Mouse (Mus musculus): ENCODE results near the gene Actr1a.

Gene Actr1a

GRCm38 (mm10) chr19:46395109-46396009 is at the start of gene Actr1a:
TSS of gene Actr1a (minus strand) at chr19:46395748.
- DNase-seq: peak; percentile 99

- DNase-seq: peak; percentile 90
Observed at GRCm38 (mm10) chr19:46444209-46444608, 48.7 kb upstream of the Actr1a start.

- peak; percentile 47 for DNase-seq
Observed at GRCm38 (mm10) chr19:46443509-46443908, 48.0 kb upstream of the Actr1a start.

GRCm38 (mm10) chr19:46435492-46435891 is 39.9 kb upstream of the Actr1a start:
- peak; percentile 47 for DNase-seq

- no peak for DNase-seq
Observed at GRCm38 (mm10) chr19:46434591-46434990, 39.0 kb upstream of the Actr1a start.

GRCm38 (mm10) chr19:46434148-46434547 is 38.6 kb upstream of the Actr1a start:
- DNase-seq: no peak

- DNase-seq: no peak
Observed at GRCm38 (mm10) chr19:46433712-46434111, 38.2 kb upstream of the Actr1a start.

GRCm38 (mm10) chr19:46429250-46429649 is 33.7 kb upstream of the Actr1a start:
- DNase-seq: no peak

- DNase-seq: no peak
Observed at GRCm38 (mm10) chr19:46426488-46426887, 30.9 kb upstream of the Actr1a start.

GRCm38 (mm10) chr19:46425266-46425665 is 29.7 kb upstream of the Actr1a start:
- DNase-seq: no peak

- DNase-seq: peak; percentile 86
Observed at GRCm38 (mm10) chr19:46422384-46423338, 27.1 kb upstream of the Actr1a start.

GRCm38 (mm10) chr19:46420410-46420809 is 24.9 kb upstream of the Actr1a start:
- no peak for DNase-seq

GRCm38 (mm10) chr19:46418051-46418450 is 22.5 kb upstream of the Actr1a start:
- DNase-seq: no peak

GRCm38 (mm10) chr19:46416276-46416675 is 20.7 kb upstream of the Actr1a start:
- DNase-seq: no peak

GRCm38 (mm10) chr19:46414486-46414885 is 18.9 kb upstream of the Actr1a start:
- no peak for DNase-seq

GRCm38 (mm10) chr19:46413969-46414368 is 18.4 kb upstream of the Actr1a start:
- DNase-seq: no peak

GRCm38 (mm10) chr19:46412056-46412805 is 16.7 kb upstream of the Actr1a start:
- no peak for DNase-seq

GRCm38 (mm10) chr19:46409506-46409905 is 14.0 kb upstream of the Actr1a start:
- DNase-seq: no peak

GRCm38 (mm10) chr19:46406592-46407386 is 11.2 kb upstream of the Actr1a start:
- no peak for DNase-seq

- no peak for DNase-seq
Observed at GRCm38 (mm10) chr19:46404030-46404429, 8.5 kb upstream of the Actr1a start.

GRCm38 (mm10) chr19:46400558-46400957 is 5.0 kb upstream of the Actr1a start:
- DNase-seq: no peak

GRCm38 (mm10) chr19:46399886-46400285 is 4.3 kb upstream of the Actr1a start:
- DNase-seq: no peak

Measured in embryo, embryonic 11 days (tissue).